Mouse (Mus musculus) urinary bladder, postnatal 25 days (tissue): Measurements from ENCODE around the gene Zmynd10.

Experiments used
- DNase-seq: peaks from one replicate; pipeline ENCODE4 v3.0.0; 2022; ENCODE audit warnings: low spot score

Zmynd10 gene

DNA sequence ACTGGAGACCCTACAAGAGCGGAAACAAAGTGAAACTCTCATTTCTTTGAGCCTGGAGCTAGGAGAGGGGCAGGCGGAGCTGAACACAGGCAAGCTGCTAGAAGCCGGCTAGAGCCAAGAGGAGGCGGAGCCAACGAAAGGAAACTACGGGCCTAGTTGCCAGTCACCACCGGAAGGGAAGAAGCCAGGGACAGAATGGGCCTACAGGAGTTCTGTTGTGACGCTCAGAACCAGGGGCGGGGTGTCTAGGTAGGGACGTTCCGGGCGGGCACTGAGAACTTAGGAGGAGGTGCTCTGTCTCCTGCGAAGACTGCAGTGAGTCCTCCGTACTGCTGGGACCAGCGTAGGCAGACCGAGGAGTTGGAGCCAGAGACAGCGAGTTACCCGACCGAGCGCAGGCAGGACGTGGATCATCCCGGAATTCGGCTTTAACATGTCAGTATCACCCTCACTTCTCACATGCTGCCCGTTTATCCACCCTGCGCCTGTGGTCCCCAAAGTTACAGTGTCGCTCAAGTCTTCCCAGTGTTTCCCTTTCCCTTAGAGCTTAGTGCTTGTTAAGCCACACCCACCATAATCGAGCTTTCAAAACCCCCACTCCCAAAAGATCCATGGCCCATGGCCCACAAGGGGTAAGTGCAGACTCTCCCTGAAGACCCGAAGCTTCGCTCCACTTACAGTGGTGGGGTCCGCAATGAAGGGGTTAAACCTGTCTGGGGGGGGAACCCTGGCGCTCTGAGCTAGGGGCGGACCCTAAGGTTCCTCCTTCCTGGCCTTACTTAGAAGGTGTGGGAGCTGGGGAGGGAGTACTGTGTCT, 33.6 kb downstream of the Zmynd10 start, which contains the start of gene Hyal3:
Gene Hyal3, plus strand, starts transcription at position 318 of the 817 bp plus-strand sequence.
- peak; percentile 75 for DNase-seq

DNA sequence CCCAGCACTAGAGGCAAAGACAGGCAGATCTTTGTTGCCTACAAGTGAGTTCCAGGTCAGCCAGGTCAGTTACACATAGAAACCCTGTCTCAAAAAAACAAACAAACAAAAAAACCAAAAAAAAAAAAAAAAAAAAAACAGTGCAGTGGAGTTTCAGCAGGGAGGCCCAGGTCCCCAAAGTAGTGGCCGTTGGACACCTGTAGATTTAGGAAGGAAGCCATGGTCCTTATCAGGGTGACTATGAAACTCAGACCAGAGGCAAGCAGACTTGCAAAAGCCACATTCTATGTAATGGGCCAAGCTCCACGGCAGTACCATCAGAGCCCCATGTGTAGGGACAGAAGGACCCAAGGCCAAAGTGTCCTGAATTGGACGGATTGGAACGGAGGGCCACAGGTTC, 34.5 kb downstream of the Zmynd10 start:
- DNase-seq: no peak

DNA sequence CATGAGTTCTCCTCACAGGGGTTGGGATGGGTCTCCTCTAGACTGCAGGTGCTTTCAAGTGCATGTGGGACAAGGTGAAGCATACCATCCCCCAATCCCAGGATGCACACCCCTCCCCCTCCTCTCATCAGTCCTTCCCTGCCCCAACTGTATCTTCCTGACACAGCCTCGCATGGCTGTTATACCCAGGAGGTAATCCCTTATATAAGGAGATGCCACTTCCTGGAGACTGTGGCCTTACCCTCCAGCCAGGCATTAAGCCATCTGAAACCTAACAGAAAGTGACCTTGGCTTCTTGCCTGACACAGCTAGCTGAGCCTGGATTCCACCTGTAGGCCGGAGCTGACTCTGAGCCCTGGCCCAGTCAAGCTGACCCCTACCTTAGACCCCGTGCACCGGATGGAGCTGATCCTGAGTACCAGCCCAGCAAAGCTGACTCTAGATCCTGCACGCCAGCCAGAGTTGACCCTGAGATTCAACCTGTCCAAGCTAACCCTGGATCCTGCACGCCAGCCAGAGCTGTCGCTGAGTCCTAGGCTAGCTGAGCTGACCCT, 35.5 kb downstream of the Zmynd10 start:
- DNase-seq: no peak

DNA sequence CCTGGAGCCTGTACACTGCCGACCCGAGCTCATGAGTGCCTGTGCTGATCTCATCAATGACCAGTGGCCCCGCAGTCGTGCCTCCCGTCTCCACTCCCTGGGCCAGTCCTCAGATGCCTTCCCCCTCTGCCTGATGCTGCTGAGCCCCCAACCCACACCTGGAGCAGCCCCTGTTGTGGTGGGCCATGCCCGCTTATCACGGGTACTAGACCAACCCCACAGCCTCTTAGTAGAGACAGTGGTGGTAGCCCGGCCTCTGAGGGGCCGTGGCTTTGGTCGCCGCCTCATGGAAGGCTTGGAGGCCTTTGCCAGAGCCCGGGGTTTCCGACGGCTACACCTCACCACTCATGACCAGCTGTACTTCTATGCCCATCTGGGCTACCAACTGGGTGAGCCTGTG, 36.1 kb downstream of the Zmynd10 start:
- DNase-seq: no peak

DNA sequence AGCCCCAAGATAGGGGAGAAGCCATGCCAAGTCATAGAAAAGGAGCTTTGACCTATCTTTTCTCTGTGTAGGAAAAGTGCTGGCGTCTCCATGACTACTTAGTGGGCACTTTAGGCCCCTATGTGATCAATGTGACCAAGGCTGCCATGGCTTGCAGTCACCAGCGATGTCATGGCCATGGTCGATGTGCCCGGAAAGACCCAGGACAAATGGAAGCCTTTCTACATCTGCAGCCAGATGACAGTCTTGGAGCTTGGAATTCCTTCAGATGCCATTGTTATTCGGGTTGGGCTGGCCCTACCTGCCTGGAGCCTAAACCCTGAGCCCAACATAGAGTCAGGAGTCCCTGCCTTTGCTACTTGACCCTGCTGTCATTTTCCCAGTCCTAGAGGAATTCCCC, 39.4 kb downstream of the Zmynd10 start:
- DNase-seq: no peak

DNA sequence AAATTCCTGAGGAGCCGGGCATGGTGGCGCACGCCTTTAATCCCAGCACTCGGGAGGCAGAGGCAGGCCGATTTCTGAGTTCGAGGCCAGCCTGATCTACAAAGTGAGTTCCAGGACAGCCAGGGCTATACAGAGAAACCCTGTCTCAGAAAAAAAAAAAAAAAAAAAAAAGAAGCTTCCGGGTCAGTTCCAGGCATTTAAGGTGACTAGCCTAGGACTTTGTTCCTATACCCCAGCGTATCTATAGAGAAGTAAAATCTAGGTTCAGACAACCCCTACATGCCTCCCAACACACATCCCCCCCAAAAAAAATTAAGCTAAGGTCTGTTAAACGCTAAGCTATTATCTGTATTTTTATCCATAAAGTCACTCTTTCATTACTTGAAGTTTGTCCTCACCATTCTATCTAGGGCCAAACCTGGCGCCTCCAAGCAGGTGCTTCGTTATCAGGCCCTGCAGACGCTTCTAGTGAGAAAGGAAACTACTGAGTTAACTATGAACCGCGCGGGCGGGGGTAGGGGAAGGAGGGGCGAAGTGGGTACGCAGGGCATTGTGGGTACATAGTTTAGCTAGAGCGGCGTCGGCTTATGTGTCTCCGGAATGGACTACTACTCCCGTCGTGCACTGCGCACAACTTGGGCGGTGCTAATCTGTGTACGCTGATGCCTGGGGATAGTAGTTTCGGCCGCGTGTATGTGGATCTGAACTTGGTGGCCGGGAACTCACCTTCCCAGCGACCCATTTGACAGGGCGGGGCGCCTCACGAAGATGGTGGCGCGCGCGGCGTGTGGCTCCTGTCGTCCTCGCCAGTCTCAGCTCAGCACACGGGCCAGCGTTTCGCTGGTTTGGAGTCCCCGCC, 40.1 kb downstream of the Zmynd10 start, which contains the start of gene Ifrd2:
Gene Ifrd2, plus strand, starts transcription at position 669 of the 859 bp plus-strand sequence.
- DNase-seq: peak; percentile 83

DNA sequence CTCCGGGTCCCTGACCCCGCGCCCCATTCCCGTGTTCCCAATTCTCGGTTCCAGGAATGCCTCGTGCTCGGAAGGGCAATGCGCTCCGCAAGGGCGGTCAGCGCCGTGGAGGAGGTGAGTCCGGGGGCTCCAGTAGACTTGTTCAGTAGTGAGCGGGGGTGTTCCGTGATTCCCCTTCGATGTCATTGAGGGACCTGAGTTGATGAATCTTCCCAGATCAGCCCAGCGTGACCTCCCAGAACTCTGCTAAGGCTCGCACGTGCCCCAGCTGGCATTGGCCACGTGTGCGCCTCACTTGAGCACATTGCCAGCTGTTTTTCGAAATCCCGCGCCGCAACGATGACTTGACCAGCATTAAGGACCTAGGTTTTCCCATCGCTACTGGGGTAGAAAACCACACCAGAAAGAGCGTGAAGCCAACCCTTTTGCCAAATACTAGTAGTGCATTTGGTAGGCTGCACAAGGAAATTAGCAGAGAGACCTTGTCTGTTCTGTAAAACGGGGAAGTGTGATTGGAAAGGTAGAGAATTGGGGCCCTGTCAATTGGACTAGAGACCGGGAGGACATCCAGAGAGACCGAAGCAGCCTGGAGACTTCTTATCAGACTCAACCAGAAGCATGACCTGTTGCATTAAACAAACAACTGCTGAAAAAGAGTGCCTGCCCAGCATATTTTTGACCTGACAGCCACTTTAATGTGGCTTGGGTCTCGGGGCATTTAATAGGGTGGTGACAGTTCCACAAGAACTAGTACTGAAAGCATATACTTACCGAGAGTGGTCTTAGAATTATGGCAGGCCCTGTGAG, 40.9 kb downstream of the Zmynd10 start:
- DNase-seq: no peak

DNA sequence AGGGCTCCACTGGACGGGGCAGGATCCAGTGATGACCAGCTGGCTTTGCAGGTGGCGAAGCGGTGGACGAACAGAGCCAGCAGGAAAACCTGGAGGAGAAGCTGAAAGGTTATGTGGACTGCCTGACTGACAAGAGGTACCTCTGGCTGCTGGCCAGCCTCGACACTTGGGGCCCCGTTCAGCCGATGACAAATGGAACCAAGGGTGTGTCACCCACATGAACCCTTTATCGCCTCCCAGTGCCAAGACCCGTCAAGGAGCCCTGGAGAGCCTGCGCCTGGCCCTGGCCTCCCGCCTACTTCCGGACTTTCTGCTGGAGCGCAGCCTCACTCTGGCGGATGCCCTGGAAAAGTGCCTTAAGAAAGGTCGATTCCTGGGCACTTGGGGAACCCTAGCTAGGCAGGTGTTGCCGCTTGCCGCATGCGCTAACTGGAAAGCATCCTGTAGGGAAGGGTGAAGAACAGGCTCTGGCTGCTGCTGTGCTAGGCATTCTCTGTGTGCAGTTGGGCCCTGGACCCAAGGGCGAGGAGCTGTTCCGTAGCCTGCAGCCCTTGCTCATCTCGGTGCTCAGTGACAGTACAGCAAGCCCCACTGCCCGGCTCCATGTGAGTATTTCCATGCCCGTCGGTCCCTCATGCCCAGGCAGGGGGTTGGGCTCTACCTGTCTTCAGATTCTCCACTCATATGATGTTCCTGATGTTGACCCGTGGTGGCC, 43.1 kb downstream of the Zmynd10 start:
- no peak for DNase-seq

DNA sequence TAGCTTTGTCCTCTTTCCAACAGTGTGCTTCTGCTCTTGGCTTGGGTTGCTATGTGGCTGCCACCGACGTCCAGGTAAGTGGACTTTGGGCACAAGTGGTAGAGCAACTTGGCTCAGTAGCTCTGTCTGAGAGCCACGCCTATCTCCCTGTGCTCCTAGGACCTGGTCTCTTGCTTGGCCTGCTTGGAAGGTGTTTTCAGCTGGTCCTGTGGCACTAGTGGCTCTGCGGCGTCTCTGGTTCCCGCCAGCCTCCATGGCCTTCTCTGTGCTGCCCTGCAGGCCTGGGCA, 43.6 kb downstream of the Zmynd10 start:
- DNase-seq: no peak

DNA sequence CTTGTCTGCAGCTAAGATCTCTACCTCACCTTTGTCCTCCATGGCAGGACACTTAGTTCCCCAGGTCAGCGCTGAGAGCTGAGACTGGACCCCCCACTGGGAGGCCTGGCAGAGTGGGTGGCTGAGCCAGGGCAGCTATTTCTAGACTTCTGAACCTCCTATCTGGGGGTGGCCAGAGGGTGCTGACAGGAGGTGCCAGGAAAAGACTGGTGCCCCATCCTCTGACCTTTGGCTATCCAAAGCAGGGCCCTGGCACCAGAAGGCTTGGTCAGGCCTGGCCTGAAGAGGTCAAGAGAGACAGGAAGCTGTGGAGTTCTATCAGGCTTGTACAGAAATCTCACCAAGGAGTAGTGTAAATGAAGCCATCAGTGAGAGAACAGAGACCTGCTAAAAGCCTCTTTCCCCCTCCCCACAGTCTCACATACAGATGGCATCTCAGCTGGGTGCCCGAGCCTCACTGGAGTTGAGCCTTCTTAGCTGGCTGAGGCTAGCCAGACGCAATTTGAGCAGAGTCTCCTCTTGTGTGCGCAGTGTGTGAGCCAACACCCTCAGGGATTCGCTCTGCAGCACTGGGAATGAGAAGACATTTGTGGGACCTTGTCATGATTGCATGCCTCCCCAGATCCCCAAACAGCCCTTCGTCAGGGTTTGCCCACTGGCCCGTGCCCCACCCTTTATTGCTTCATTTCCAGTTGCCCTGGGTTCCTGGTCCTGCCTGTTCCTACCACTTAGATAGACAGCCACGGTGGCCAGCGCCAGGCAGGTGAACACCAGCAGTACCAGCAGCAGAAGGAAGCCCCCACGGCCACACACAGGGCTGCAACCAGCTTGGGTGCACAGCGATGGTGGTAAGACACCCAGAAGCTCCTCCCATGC, 46.2 kb downstream of the Zmynd10 start:
- no peak for DNase-seq

DNA sequence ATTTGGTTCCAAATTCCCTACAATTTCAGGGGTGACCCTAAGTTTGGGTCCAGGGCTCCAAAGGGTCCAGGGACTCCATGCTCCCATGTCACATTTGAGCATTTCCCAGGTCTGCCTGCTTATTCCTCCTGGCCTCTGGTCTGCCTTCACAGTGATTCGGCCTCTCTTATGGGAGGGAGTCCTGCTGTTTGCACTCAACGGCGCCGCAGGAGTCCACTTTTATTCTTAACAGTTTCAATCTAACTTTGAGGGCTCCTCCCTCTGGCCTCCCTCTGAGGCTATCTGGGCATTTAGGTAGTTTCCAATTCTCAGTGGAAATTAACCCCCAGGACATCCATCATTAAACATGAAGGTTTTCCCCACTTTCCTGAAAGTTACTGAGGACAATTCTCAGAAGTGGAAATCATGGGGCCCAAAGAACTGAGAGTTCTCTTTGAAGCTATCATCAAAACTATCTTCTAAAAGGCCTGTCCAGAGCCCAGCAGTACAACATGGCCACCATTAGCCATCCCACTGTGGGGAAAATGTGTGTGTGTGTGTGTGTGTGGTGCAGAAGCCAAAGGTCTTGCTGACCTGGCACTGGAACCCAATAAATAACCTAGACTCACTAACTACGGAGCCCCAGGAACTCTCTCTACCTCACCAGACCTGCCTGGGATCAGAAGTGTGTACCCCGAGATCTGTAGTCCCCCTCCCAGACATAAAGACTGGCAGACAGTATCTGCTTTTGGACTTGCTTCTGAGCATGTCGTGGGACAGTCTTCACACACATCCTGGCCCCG, 47.4 kb downstream of the Zmynd10 start:
- DNase-seq: no peak

DNA sequence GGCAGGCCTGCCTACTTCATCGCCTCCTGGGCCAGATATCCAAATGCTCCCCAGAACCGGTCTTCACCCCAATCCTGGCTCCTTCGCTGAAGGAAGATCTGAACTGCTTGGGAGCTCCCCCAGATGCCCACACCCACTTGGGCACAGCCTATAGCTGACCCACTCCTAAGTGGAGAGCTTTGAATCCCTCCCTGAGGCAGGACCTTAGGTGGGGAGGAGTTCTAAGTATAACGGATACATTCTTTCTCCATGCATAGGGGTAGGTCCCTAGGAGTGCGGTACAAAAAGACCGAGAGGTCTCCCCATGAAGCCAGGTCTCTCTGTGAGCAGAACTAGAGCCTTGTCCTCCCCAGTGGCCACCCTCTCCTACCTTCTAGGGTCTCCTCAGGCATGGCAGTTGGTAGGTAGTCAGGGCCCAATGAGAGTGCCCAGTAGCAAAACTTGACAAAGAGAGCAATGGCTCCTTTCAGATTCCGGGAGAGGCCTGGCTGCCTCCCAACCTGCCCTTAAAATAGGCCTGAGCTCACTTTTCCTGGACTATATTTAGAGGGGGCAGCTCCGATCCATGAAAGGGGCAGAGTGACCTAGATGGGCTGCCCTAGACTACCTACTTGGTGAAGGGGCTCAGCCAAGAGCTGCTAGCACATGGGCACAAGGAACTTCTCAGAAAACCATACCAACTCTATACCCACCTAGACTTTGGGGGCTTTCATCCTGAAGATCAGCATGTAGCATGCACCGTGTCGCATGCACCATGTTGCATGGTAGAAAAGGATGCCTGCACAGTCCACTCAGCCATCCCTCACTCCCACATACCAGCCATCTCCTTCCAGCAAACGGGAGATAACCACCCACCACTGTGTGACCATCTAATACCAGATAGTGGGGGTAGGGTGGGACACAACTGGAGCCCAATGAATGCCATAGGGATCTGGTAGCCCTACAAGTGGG, 49.8 kb downstream of the Zmynd10 start:
- DNase-seq: no peak

DNA sequence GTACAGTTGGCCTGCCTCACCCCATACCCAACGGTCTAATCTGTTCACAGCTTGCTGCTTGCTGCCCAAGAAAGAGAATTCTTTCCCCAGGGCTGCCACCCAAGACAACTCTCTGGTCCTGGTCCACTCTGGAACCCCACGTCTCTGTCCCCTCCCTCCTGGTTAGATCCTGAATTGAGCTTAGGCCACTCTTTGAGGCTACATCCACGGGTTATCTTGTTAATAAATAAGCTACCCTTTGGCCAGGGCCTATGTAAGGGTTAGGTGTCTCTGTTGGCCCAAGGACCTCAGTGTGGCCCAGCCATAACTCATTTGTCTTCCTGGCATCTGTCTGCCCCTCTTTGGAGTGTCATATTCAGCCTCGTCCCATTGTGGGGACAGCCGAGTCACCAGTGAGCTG, 51.3 kb downstream of the Zmynd10 start:
- DNase-seq: no peak

DNA sequence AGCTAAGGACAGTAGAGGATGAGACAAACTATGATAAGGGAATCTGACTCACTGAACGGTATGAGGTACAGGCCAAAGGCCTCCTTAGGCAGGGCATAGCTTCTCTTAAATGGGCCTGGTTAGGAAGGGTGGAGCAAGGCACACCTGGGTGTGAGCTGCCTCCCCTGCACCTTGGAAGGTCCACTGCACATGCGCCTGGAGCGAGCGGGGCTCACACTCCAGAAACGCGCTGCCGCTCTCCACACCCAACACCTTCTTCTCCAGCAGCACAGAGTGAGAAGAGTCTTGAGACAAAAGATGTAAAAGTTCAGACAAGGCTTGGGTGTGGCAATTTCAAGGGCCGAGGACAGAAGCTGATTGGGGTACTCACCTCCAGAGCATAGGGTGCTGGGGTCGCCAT, 52.3 kb downstream of the Zmynd10 start:
- DNase-seq: no peak

DNA sequence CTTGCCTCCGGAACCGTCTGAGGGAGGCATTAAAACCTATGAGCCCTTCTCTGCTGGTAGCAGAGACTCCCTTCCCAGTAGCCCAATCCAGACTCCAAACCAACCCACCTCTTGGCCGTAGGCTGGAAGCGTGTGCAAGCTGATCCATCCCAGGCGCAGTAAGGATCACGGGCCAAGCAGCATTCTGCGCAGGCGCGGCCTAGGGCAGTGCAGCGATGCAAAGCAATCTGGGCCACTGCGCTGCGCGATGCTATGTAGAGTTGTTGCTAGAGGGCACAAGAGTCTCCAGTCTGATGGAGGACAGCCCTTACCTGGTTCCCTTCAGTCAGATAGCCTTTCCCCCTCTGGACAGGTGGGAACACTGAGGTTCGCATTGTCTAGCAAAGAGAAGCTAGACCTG, 52.7 kb downstream of the Zmynd10 start:
- DNase-seq: no peak

DNA sequence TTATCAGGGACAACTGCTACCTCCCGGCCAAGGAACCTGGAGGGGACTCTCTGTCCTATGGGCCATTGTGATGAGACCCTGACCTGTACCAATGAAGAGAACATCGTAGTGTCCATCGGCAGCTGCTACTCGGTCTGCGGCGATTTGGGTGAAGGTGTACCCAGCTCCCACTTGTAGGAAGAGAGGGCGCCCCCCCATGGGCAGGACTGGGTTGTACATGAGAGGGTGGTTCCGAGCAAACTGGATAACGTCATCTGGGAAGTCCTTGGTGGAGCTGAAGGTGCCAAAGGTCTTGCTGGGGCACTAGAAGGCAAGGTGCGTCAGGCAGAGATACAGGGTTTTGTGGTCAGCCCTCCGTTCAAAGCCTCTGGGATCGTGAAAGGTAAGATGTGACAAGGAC, 53.6 kb downstream of the Zmynd10 start:
- DNase-seq: no peak
